Mouse (Mus musculus): ENCODE measurements around the gene Jag1. TPM values are rescaled to one million over a fixed set of nuclear protein-coding genes. Genes with fewer than 3 reads are reported as not detected.

Jag1 gene
- 10 to 100 TPM; 10.0 to 11.6 (median 10.9) TPM for total RNA-seq (2022)

DNA sequence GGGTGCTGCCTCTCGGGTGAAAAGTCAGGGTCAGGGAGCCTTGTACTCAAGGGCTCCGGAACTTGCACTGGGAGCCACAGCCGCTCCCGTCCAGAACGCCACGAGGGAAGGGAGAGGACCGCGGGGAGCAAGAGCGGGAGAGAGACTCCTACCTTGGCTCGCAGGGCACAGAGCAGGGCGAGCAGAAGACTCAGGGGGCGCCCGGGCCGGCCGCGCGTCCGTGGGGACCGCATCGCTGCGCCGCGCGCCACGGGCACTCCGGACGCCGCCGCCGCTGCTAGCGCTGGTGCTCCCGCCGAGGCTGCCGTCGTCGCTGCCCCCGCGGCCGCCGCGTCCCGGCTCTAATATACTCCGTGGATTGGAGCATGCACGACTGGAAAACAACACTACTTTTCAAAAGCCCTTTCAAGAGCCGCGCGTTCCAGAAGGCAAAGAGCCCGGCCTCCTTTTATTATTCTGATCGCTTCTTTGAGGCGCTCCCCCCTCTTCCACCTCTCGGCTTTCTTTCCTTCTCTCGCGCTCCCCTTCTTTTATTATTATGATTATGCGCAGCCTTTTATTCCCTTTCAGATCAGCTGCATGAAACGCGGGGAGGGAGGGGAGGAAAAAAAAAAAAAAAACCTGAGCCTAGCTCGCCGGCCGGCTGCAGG is at the start of gene Jag1:
Gene Jag1 (minus strand): TSS at position 620 of the 650 bp plus-strand sequence.
- peak in 1 of 2 experiments; percentile 33 for DNase-seq (ENCODE audit: low spot score in 2 of 2)

DNA sequence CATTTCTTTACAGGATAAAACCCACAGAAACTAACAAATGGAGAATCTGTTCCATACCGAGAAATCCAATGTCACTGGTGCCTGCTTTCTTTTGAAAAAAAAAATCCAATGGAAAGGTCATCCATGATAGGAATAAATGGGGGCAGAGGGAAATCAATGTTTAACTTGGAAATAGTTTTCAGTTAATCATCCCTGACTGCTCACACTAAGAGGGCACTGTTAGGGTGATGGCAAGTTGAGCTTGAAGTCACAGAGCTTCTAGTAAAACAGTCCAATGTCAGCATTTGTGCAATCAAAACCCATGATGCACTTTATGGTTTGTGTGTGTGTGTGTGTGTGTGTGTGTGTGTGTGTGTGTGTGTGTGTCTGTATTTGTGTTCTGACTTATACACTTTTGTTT is 39.6 kb upstream of the Jag1 start:
- DNase-seq (ENCODE audit: low spot score in 2 of 2): no peak

DNA sequence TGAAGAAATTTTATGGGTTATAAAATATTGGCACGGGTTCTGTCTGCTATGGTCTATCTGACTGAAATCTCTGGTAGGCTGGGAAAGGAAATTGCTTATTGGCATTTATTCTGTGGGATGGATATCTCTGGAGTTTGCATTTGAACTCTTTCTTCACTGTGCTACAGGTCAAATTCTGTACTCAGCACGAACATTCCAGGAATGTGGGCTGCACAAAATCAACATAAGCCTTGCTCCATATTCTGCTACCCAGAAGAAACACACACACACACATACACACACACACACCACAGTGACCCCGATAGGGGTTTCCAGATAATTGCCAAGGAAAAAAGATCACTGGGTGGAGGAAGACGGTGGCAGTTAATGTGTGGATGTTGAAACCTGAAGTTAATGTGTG is 37.4 kb upstream of the Jag1 start:
- no peak for DNase-seq (ENCODE audit: low spot score in 2 of 2)

DNA sequence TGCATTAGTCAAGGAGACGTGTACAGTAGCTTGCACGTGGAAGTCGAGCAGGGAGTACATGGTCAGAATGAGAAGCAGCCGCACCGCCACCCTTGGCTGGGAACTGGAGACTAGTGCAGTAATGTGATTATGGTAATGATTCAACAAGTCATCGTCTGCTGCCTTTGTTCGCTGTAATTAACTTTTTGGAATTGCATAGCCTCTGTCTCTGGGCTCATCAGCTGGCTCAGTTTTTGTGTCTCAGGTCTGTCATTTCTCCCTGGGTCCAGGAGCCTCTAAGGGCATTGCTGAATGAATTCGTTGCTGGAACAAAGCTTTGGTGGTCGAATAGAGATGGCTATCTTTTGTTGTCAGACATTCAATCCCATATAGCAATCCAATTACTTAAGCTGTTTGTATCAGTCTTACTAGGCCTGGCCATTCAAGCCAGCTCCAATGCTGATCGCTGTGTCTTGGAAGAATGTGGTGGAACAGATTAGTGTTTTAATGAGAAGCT is 36.8 kb upstream of the Jag1 start:
- DNase-seq (ENCODE audit: low spot score in 2 of 2): no peak

DNA sequence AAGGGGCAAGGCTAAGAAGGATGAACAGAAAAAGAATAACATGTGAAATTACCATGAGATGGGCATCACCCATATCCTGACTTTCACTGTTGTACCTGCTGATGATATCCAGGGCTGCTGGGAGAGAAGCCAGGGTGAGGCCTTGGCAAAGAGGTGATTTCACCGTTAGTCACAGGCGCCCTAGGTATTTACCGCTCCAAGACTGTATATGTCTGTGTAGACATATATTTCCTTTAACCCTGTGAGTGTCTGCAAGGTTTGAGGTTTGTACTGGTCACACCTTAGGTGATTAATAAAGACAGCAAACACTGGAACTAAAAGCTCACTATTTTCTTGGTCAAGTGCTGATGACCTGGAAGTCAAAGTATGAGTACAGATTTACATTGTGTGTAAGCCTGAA is 34.5 kb upstream of the Jag1 start:
- DNase-seq (ENCODE audit: low spot score in 2 of 2): no peak

DNA sequence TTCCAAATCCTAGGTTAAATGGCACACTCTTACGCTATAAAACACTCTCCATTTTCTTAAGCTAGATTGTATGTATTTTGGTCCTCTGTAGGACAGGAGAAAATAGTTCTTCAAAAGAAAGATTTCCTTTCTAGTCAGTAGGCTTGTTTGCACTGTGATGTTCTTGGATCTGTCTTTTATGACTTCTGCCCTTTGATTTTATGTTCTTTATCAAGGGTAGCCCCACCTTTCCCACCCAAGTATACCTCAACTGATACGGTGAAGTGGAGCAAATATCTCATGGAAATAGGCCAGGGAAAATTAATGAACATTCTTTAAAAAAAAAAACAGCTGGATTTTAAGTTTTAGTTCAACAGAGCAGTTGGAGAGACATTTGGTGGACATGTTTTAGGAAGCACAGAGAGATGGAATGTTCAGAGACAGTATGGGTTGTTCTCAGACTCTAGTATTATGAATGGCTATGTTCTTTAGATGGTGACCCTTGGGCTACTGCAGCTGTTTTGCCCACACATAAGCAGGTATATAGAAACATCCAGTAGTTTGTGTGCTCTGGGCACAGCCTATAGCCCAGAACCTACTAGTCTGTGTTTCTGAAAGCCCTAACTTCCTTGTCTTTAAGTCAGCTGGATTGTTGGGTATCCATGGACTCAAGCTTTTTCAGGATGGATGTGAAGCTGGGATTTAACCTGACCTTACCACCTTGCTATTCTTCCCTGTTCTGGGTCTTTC is 30.7 kb upstream of the Jag1 start:
- DNase-seq (ENCODE audit: low spot score in 2 of 2): no peak

DNA sequence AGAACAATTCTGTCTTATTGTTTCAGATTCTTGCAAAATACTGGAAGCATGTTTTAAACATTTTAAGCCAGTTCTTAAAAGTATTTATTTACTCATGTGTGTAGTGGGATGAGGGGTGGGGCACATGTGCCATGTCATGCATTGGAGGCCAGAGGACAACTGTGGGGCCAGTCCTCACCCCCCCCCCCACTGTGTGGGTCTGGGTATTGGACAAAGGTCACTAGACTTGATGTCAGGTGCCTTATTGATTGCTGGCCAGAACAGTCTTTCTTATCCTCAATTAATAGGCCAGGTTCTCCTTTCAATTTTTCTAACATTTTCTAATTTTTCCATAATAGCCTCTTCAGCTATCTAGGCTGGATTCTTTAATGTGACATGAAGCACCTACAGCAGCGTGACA is 21.6 kb upstream of the Jag1 start:
- DNase-seq (ENCODE audit: low spot score in 2 of 2): no peak

DNA sequence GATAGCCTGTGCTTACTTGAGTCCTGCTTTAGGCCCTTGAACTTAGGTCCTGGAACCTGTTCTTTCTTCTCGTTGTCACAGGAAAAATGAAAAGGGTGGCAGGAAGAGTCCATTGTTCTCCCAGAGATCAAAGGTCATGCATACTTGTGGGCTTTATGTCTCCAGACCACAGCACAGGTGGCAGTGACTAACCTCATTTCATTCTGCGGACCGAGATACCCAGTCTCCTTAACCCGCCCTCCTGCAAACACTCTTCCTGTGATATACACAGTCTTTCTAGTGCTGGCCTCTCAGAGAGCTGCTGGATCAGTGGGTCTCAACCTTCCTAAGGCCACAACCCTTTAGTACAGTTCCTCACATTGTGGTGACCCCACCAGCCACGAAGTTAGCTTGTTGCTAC is 17.6 kb upstream of the Jag1 start:
- DNase-seq (ENCODE audit: low spot score in 2 of 2): no peak

DNA sequence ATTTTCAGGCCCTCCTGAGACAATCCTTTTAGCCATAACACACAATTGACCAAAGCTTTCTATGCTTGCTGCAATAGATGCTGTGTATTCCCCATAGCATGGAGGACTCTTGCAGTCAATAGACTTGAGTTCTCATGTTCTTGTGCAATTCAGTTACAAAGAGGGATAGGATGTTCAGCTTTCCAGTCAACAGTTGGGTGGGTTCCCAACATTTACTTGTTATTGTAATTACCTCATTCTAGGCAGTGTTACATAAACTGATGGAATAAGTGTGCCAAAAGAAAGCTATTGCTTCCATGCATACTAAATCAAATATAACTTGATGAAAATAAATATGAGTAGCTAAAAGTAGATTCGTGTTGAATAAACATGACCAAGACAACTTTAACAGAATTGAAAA is 8.4 kb upstream of the Jag1 start:
- DNase-seq (ENCODE audit: low spot score in 2 of 2): no peak

DNA sequence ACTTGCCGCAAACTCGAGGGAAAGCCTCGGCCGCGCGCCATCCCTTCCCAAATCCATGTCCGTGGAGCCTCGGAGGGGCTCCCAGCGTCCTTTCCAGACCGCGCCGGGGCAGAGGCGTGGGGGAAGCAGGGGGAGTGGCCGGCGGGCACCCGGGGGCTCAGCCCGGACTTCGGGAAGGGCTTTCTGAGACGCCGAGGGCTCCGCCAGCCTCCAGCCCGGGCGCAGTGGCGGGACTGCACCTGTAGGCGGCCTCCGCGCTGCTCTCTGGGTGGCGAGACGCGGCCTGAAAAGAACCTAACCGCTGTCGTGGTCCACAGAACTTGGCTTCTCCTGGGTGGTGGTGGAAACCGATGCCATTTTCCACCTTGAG is 862 bp upstream of the Jag1 start:
- peak; percentile 38 to 62 for DNase-seq (ENCODE audit: low spot score in 2 of 2)

DNA sequence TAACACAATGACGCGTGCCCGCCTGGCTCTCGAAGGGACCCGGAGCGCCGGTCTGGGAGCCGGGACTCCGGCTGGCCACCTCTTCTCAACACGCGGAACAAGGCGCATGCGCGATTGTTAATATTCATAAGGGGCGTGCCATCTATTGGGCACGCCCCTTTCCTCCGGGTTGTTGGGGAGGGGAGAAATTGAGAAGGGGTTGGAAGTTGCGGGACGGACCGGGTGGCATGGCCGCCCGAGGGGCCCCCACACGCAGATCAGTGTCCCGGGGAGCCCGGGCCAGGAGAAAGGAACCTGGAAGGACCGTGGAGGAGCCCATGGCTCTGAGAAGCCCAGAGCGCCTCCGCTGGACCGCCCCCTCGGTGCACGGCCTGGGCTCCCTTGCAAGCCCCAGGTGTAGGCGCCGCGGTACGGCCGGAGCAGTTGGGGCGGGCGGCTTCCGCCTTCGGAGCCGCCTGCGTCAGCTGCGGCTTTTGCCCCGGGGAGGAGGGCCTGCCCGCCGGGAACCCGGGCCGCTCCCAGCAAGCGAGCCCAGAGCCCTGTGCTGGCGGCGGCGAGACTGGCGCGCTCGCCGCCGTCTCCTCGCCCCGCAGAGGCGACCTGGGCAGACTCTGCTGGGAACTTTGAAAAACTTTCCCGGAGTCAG is 354 bp upstream of the Jag1 start:
- peak; percentile 72 to 79 for DNase-seq (ENCODE audit: low spot score in 2 of 2)

DNA sequence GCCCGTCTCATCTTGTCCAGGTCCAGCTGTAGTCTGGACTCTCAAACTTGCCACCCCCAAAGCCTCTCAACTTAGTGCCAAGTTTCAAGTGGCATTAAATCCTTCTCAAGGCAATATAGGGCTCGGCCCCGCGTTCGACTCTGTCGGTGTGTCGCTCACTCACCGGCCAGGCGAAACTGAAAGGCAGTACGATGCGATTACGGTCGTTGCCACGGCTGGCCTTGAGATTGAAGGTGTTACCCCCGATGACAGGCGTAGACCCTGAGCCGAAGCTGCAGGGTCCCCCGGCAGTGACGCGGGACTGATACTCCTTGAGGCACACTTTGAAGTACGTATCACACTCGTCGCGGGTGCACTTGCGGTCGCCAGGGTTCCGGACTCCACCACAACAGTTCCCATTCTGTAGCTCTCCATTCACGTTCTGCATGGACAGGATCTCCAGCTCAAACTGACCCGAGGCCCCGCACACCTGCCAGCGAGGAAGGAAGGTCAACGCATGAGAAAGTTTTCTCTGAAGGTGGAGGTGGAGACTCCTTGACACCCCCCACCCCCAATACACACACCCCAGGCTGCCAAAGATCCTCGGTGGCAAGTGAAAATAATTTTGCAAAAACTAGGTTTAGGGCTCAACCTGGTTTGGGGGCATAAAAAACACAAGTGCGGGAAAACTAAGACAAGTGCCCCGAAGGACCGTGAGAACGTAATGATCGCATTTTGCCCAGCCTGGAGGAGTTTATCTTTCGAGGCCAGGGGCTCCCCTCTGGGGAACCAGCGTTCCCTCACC is 1.0 kb downstream of the Jag1 start:
- DNase-seq (ENCODE audit: low spot score in 2 of 2): no peak

DNA sequence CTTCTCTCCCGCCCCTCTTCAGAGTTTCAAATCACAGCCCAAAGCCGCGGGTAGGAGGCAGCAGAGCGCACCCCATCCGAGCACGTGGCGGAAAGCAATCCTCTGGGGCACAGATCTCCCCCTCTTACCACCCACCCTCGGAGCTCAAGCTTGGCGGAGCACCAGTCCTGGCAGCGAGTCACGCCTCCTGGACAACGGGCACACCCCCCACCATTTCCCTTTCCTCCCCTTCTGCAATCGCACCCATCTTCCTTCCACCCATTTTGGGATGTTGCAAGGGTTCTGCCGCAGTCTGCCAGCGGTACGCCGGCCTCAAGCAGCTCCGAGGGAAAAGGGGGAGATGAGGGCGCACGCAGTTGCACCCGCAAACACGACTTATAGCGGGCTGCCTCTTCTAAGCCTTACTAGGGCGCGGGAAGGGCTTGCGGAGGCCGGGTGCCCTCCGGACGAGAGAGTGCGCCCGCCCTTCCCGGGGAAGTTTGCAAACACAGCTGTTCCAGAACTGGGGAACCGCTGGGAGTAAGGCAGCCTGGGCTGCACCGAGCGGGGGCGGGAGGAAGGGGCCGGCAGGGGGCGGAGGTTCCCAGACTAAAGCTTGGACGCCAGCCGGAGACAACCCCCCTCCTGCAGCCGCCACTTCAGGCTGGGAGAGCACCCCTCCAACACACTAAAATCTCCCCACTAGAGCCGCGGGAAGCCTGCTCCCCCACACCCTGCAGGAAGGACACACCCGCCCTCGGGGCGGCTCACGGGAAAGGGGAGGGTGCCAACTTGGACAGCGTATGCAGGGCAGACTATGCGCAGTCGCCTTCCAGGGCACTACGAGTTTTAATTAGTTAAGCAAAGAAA is 2.0 kb downstream of the Jag1 start:
- peak; percentile 65 to 69 for DNase-seq (ENCODE audit: low spot score in 2 of 2)

DNA sequence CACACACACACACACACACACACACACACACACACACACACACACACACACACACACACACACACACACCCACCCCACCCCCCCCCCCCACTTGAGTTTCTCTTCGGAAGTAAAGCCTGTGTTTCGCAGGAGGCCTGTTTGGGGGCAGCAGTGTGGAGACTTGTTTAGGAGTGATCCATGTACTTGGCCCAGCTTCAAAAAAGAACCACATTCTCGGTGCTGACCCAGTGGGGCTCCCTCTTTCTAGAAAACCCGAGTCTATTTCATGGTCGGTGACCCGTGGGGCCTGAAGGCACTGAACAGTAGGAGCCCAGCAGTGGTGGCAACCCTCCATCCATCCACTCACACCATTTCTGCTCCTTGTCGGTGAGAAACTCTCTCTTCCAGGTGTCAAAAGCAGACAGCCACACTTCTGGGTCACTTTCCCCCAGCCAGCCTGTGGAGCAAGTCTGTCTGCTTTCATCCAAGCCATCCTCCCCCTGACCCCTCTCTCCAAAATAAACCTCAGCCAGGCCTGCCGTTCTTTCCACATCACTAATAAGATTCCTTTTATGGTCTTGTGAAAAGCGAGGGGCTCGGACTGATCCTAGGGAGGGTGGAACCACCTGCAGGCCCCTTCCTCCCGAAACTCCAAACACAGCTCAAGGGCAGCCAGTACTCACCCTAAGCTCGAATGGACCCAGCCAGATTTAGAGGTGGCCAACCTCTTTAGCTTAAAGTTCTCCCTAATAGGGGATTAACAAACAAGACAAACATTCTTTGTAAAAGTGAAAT is 3.0 kb downstream of the Jag1 start:
- no peak for DNase-seq (ENCODE audit: low spot score in 2 of 2)

DNA sequence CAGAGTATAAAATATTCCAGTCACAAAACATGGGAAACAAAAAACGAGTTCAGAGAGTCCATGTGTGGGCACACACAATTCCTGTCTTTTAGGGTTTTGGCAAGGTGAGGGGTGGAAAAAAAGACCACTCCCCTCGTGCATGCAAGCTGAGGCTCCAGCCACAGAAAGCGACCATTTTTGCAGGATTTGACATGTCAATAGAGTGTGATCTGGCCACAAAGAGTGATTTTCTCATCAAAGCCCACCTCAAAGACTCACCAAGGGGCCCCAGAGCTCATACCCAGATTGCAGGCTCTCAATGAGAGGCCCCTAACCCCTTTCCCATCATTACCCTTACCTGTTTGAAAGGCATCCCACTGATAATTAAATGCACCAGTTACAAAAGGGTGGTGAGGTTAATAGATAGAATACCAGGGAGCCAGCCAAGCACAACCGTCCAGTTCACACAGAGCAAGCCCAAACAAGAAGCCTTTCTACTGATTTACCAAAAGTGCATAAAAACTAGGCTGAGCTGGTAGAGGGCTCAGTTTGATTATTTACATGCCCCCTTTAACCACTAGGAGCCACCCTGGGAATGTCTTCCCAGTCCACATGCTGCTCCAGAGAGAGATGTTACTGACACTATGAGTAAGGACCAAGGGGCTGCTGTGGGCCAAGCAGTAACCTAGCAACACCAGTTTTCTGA is 6.1 kb downstream of the Jag1 start:
- no peak for DNase-seq (ENCODE audit: low spot score in 2 of 2)

DNA sequence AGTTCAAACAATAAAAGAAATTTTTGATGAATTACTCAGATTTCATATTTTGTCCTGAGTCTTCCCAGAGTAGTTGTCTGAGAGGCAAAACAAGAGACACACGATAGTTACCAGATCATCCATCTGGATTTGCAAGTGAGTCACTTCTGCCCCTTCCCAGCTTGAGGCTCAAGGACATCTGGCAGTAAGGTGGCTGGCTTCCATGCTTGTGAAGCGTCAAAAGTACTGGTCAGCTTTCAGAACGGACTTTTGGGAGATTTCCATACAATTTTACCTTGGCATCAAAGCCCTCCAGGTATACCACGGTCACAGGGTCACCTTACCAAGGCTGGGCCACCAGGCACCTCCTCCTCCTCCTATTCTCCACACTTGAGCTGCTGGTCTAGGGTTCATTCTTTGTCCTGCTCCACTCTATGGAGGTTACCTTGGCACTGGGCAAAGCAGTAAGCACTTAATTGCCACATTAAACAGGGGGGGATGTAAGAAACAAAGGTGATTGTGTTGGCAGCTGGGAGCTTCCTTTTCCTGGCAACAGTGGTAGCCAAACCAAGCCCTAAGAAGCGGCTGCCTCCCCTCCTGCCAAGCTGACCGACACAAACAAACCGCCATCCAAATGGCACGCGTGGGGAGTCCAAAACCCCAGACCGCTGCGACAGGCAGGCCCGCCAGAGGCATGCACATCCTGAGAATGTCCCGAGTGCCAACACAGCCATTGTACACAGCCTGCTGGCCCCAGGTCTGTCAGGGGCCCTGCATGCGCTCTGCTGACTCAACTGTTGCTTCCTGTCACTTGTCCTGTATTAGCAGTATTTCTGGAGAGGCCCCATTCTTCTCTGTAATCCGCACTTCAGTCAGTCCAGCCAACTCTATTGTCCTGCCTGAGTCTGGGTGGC is 6.9 kb downstream of the Jag1 start:
- peak; percentile 25 to 40 for DNase-seq (ENCODE audit: low spot score in 2 of 2)

DNA sequence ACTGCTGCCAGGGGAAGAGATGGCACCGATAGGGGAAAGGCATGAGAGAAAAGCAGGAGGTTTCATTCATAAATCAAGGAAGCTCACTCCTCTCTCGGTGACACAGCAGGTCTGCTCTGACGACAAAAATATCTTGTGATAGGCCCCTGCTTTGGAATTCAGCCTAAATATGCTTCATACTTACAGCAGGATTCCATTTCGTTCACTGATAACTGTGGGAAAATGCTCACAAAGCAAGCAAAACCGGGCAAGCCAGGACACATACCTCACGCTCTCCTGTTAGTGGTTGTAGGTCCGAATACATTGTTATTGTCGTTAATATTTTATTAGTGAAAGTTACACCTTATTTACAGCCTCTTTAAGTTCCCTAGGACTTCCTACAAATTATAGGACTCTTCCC is 8.5 kb downstream of the Jag1 start:
- no peak for DNase-seq (ENCODE audit: low spot score in 2 of 2)

DNA sequence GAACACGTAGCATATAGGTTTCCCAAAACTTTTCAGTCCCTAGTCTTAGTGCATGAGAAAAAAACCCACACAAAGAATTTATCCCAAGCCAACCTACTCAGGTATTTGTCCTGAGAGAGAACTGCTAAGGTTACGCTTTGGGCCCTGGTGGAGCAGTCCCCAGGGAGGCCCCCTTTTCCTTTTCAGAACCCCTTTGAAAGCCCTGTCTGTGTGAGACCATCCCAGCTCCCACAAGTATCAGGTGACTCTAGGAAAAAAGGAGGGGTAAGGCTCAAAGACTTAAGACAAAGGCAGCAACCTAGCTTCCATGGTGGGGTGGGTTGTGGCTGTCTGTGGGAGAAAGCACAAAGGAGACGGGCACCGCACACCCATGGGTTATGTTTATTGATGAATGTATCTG is 9.2 kb downstream of the Jag1 start:
- DNase-seq (ENCODE audit: low spot score in 2 of 2): no peak

DNA sequence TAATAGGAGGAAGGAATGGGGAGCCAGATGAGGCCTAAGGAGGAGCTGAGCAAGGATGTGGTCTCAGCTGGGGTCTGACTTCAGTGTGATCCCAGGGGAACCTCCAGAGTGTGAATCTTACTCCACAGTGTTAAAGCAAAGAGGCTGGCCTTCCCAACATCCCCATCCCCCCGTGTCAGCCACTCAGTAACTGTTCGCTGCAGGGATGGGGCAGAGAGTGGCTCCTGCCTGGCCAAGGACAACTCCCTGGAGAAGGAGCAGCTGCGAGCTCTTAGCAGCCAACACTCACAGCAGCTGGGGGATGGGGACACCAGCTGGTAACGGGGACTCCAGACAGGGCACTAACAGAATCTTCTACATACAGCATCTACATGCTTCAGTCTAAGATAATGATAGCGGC is 15.4 kb downstream of the Jag1 start:
- DNase-seq (ENCODE audit: low spot score in 2 of 2): no peak
